Mouse (Mus musculus): Measurements from ENCODE around the gene Cbfb.
"Not testable (repeated sequence)": the region's sequence is repeated elsewhere in the genome, so short reads cannot be mapped to it uniquely, and the experiment has no call there.

Gene Cbfb

GRCm38 (mm10) chr8:105178211-105178800 is 7.8 kb downstream of the Cbfb start:
- no peak for DNase-seq (ENCODE audit: inconsistent age in 2 of 2, low spot score in 1 of 2)

- DNase-seq (ENCODE audit: inconsistent age in 2 of 2, low spot score in 1 of 2): no peak
Observed at GRCm38 (mm10) chr8:105182201-105182600, 11.7 kb downstream of the Cbfb start.

- DNase-seq (ENCODE audit: inconsistent age in 2 of 2, low spot score in 1 of 2): peak in 1 of 2 experiments; percentile 49
Observed at GRCm38 (mm10) chr8:105186467-105187005, 16.1 kb downstream of the Cbfb start.

- no peak for DNase-seq (ENCODE audit: inconsistent age in 2 of 2, low spot score in 1 of 2)
Observed at GRCm38 (mm10) chr8:105192182-105192581, 21.7 kb downstream of the Cbfb start.

- DNase-seq (ENCODE audit: inconsistent age in 2 of 2, low spot score in 1 of 2): no peak
Observed at GRCm38 (mm10) chr8:105205748-105206147, 35.3 kb downstream of the Cbfb start.

- DNase-seq (ENCODE audit: inconsistent age in 2 of 2, low spot score in 1 of 2): no peak
Observed at GRCm38 (mm10) chr8:105206766-105207275, 36.3 kb downstream of the Cbfb start.

GRCm38 (mm10) chr8:105207675-105208273 is 37.3 kb downstream of the Cbfb start:
- no peak for DNase-seq (ENCODE audit: inconsistent age in 2 of 2, low spot score in 1 of 2)

- DNase-seq (ENCODE audit: inconsistent age in 2 of 2, low spot score in 1 of 2): no peak
Observed at GRCm38 (mm10) chr8:105209153-105210110, 39.0 kb downstream of the Cbfb start.

GRCm38 (mm10) chr8:105214104-105214503 is 43.6 kb downstream of the Cbfb start:
- DNase-seq (ENCODE audit: inconsistent age in 2 of 2, low spot score in 1 of 2): no peak

- DNase-seq (ENCODE audit: inconsistent age in 2 of 2, low spot score in 1 of 2): peak; percentile 18 to 76
Observed at GRCm38 (mm10) chr8:105217926-105218522, 47.5 kb downstream of the Cbfb start.

GRCm38 (mm10) chr8:105223850-105224249 is 53.4 kb downstream of the Cbfb start:
- peak; percentile 30 to 52 for DNase-seq (ENCODE audit: inconsistent age in 2 of 2, low spot score in 1 of 2)

- peak; percentile 95 to 99 for DNase-seq (ENCODE audit: inconsistent age in 2 of 2, low spot score in 1 of 2)
Observed at GRCm38 (mm10) chr8:105224413-105225271, 54.2 kb downstream of the Cbfb start, which contains the start of gene D230025D16Rik. Gene D230025D16Rik (plus strand): TSS chr8:105225145.

- no peak for DNase-seq (ENCODE audit: inconsistent age in 2 of 2, low spot score in 1 of 2)
Observed at GRCm38 (mm10) chr8:105225272-105225593, 54.8 kb downstream of the Cbfb start.

- DNase-seq (ENCODE audit: inconsistent age in 2 of 2, low spot score in 1 of 2): peak in 1 of 2 experiments; percentile 64
Observed at GRCm38 (mm10) chr8:105225917-105226316, 55.4 kb downstream of the Cbfb start.

- DNase-seq (ENCODE audit: inconsistent age in 2 of 2, low spot score in 1 of 2): peak in 1 of 2 experiments; percentile 34
Observed at GRCm38 (mm10) chr8:105231503-105232320, 61.2 kb downstream of the Cbfb start.

- DNase-seq (ENCODE audit: inconsistent age in 2 of 2, low spot score in 1 of 2): not testable (repeated sequence)
Observed at GRCm38 (mm10) chr8:105232321-105232693, 61.8 kb downstream of the Cbfb start.

GRCm38 (mm10) chr8:105233126-105233935 is 62.9 kb downstream of the Cbfb start:
- DNase-seq (ENCODE audit: inconsistent age in 2 of 2, low spot score in 1 of 2): no peak

GRCm38 (mm10) chr8:105235206-105235605 is 64.7 kb downstream of the Cbfb start:
- no peak for DNase-seq (ENCODE audit: inconsistent age in 2 of 2, low spot score in 1 of 2)

Measured in adrenal gland, adult (tissue).